Mouse (Mus musculus): Measurements from ENCODE around the gene Dock1. TPM values are rescaled to one million over a fixed set of nuclear protein-coding genes. Genes with fewer than 3 reads are reported as not detected.

The Dock1 gene
- total RNA-seq, 2 experiments from 2014 or later: 14.6 to 15.4 TPM

GRCm38 (mm10) chr7:135195631-135196030, 525.2 kb downstream of the Dock1 start:
- DNase-seq: no peak
- intact Hi-C loops (cut with DNase I; ENCODE audit: low total_unique reads): no loop called here

DNA sequence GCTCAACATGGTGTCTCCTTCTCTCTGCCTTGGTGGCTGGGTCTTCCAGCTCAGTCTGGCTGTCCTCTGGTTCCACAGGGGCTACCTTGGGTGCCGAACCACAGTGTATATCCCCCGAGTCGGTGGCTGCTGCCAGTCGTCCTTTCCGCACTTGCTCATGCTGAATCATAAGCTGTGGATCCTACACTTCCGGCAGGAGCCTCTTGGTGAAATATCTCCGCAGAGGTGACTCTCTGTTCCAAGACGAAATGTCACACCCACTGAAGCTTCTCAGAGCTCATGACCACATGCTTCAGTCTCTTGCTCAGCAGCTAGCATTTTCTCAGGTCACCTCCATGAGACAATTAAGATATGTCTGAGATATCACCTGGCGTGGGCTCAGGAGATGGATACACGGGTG, 526.4 kb downstream of the Dock1 start:
- DNase-seq: no peak
- intact Hi-C loops (cut with DNase I; ENCODE audit: low total_unique reads): no loop called here

DNA sequence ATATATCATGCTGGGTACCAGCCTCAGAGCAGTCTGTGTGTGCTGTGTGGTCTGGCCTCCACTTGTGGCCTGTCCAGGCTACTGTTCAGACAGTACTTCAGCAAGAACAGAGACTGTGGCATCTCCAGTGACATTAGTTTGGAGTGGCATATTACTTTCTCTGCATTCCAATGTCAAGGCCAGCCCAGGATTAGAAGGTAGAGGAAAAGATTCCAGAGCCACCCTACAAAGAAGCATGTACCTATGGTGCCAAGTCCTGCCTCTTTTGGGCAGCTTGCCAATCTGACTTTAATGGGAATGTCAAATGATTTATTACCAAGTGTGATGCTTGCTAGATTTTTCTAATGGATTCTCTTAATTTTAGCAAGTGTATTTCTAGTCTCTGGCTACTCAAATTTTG, 533.5 kb downstream of the Dock1 start:
- DNase-seq: no peak
- intact Hi-C loops (cut with DNase I; ENCODE audit: low total_unique reads): no loop called here

DNA sequence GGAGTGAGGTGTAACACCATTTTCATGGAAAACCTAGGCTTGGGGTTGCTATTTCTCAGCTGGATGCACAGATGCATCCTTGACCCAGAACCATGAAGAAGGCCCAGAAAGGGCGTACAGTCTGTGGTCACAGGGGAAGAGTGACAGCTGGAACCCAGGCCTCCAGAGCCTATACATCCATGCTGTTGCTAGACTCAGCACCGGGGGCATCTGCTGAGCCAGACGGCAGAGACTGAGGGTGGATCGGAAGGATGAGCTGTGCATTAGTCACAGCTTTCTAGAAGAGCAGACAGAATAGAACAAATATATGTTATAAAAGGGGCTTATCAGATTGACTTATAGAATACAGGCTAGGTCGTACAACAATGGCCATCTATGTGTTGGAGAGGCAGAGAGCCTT, 534.7 kb downstream of the Dock1 start:
- no peak for DNase-seq
- intact Hi-C loops (cut with DNase I; ENCODE audit: low total_unique reads): no loop called here

DNA sequence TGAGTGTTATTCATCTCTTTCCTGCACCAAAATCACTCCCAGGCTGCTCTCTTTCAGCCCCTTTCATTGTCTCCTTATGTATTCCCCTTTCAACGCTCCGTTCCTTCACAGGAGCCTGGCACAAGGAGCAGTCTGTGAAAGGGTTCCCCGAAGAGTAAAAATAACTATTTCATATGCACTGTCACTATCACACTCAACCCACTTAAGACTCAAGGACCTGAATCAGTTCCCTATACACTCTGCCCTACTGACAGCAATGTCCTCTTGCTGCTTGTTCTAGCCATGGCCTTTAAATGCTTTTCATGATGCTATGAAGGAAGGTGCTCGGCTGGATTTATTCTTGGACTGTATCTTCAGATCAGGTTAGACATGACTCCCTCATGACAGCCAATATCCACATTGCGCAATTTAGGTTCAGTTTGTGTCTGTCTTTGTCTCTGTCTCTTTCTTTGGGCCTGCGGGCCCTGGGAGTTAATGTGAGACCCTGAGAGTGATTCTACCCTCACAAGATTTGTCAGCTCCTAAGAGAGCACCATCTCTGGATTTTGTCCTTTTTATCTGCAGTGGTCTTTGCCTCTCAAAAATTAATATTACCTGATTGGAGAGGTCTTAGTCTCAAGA, 538.6 kb downstream of the Dock1 start:
- no peak for DNase-seq
- intact Hi-C loops (cut with DNase I; ENCODE audit: low total_unique reads): no loop called here

GRCm38 (mm10) chr7:135210296-135210695, 539.8 kb downstream of the Dock1 start:
- no peak for DNase-seq
- intact Hi-C loops (cut with DNase I; ENCODE audit: low total_unique reads): no loop called here

GRCm38 (mm10) chr7:135210831-135211230, 540.4 kb downstream of the Dock1 start:
- no peak for DNase-seq
- intact Hi-C loops (cut with DNase I; ENCODE audit: low total_unique reads): no loop called here

GRCm38 (mm10) chr7:135212505-135212904, 542.1 kb downstream of the Dock1 start:
- intact Hi-C loops (cut with DNase I; ENCODE audit: low total_unique reads): no loop called here
- DNase-seq: peak; percentile 74

DNA sequence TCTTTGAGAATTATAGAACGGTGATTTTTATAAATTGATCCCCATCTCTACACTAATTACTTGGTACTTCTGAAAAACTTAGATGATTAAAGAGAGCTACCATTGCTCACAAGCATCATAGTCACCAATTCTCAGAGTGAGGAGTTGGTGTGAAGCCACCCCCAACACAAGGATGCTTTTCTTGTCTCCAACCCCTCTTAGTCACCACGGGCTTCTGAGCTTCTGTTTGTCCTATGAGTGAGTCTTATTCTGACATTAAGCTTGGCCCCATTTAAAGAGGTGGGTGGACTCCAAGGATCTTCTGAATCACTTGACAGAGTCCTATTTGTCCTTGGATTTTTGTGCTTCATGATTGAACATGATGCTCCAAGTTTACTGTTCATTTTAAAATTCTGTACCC, 551.0 kb downstream of the Dock1 start:
- no peak for DNase-seq
- intact Hi-C loops (cut with DNase I; ENCODE audit: low total_unique reads): no loop called here

Measured in gastrocnemius, postnatal 14 days (tissue).